Mouse (Mus musculus) frontal cortex, adult 2 months (tissue): Measurements from ENCODE around the gene Abhd15. TPM values are rescaled to one million over a fixed set of nuclear protein-coding genes. Genes with fewer than 3 reads are reported as not detected.

Experiments
- DNase-seq, 2 experiments: peaks; one replicate each; pipeline ENCODE4 v3.0.0; 2022; ENCODE audit warnings: low spot score in 1 of 2; ENCODE audit errors: extremely low spot score in 1 of 2
- polyA plus RNA-seq: library from polyadenylated mRNA; depleted of rRNA; stranded (reverse); fragments of >200 nt; gene quantifications from 2 replicates; pipeline ENCODE4 v1.2.3, GENCODE M21; 2012

Abhd15 gene
- polyA plus RNA-seq, 1 experiment: 0.66 TPM

DNA sequence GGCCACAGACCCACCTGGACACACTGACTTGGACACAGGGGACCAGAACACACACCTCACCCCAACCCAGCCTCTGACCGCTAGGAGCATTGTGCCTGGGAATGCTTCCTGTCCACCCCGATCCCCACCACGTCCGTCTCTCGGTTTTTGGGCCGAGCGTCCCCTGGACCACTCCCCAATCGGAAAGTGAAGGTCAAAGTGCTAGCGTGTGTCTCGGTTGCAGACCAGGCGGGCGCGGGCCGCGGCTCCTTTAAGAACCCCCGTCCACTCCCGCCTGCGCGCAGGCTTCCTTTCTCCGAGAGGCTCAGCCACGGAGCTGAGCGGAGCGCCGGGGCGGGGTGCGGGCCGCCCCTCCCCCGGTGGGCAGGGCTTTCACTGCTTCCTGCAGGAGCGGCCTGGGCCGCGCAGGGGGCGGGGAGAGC is 22.0 kb upstream of the Abhd15 start:
- peak; percentile 85 to 92 for DNase-seq

DNA sequence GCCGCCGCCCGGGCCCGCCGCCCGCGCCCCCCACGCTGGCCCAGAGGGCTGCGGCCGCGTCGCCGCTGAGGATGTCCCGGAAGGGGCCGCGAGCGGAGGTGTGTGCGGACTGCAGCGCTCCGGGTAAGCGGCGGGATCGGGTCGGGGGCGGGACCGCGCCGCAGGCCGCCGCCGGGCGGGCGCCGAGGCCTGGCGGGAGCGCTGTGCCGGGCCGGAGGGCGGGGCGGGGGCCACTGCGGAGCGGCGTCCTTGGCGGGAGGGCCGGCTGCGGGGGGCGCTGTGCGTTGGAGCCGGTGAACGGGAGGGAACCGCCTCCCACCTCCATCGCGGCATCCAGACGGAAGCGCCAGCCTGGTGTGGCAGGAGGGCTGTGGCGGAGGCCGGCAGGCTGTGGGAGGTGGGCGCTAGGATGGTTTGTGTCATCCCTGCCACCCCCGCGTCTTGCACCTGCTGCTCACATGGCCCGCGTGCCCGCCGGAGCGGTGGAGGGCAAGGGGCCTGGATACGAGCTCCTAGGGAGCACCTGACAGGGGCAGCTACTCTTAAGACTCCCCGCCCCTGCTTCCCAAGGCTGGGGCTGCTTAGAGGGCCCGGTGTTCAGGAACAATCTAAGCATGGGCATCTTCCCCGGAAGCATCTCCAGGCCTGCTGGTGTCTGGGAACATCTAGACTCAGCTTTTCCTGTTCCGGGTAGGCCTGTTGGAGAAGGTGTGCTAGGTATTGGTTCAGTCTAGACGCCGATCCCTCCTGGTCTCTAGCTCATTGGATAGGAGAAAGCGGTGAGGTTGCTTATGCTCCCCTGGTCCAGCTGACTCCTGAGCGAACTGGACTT is 21.2 kb upstream of the Abhd15 start, which contains the start of gene Git1:
Git1 (plus strand) TSS at position 51 of the 832 bp plus-strand sequence.
- peak in 1 of 2 experiments; percentile 72 for DNase-seq

DNA sequence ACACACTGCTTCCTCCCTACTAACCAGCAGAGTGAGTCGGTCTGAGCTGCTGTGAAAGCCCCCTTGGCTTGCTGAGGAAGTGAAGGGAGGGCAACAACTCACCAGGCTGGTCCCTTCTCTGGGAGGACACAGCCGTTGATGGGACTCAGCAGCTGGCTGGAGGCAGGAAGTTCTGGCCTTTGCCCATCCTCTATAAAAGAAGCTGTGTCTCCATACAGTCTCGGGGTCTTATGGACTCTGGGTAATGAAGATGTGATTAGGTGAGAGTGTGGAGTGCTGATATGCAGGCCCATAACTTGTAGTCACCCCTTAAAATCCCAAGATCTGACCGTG is 20.6 kb upstream of the Abhd15 start:
- no peak for DNase-seq

DNA sequence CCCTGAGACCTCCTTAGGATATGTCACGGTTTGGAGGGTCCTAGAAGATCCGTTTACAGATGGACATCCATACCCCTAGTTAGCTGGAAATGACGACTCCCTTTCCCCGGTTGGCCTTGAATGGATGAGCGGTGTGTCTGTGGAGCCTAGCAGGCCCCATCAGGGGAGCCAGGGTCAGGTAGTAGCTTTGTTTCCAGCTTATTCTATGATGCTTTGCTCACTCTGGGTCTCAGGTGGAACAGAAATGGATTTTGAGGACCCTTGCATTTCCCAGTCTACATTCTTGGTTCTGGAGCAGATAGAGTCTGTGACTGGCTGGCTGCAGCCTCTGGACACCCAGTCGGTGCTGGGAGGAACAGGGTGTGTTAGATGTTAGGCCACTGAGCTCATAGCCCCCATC is 20.1 kb upstream of the Abhd15 start:
- no peak for DNase-seq

DNA sequence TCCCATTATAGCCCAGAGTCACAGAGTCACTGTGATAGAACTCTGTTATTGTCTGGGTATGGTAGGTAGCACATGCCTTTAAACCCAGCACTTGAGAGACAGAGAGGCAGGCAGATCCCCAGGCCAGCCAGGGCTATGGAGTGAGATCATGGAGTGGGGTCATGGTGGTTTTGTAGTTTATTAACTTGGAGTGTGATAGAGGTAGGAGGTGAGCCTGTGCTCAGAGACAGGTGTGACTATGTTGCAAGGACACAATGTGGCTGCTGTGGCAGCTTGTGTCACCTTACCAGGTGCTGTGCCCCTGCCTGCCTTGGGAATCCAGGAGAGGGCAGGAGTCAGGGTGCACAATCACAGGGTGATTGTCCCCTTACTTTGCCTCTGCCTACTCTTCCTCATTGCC is 19.4 kb upstream of the Abhd15 start:
- no peak for DNase-seq

DNA sequence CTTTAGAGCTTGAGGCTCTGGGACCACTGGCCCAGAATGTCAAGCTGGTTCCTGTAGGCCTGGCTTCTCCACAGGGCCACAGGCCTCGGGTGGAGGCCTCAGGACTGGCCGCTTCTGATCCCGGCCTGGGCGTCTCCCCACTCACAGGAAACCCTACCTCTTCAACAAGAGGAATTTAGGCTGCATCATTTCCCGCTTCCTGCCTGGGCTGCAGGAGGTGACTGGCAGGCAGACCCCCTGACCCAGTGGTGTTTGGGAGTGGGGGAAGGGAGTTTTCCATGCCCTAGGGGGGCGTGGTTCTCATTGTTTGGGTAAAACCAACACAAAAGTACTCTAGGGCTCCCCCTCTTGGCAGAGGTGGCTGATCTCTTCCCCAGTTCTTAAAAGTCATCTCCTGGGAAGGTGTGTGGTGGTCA is 17.6 kb upstream of the Abhd15 start:
- peak in 1 of 2 experiments; percentile 70 for DNase-seq

DNA sequence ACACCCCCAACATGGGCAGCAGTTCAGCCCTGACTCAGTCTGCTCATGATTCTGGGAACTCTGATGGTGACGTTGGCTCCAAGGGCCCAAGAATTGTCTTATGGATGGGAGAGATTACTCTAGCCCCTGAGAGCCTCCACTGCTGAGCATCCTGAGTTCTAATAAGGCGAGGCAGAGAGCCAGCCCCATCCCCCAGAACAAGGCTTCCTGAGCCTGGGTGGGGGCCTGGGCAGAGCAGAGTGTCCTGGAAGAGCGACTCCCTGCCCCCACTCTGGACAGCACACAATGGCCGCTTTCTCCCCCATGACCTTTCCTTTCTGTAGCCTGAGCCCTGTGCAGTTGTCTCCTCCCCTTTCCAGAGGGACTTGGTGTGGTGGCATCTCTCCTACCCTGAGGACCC is 17.1 kb upstream of the Abhd15 start:
- DNase-seq: no peak

DNA sequence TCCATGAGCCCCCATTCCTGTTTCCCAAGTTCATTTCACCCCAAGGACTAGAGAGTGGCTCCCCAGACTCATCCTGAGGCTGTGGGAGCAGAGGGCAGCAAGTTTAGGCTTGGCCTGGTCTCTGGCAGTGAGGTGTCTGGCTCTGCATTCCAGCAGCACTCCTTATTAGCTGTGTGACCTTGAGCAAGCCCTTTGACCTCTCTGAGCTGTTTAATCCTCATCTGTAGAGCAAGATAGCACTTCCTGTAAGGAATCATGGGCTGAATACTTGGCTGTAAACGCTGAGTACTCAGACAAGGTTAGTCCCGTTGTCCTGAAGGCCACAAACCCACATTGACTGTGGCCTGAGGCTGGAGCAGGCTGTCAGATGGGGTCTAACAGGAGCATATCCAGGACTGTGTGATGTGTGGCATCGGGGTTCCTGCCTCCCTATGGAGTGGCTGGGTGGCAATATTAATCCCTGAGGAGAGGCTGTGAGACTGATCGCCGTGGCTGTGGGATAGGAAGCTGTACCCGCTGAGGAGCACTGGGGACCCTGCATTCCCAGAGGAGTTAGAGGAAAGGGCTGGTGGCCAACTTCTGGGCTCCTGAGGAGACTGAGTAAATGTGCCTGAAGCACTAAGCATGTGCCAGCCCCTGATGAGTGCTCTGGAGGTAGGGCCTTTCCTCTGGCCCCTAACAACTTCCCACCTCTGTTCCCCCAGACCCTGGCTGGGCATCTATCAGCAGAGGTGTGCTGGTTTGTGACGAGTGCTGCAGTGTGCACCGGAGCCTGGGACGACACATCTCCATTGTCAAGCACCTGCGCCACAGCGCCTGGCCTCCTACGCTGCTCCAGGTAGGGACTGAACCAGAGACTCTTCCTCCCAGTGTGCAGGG is 16.4 kb upstream of the Abhd15 start:
- DNase-seq: no peak

DNA sequence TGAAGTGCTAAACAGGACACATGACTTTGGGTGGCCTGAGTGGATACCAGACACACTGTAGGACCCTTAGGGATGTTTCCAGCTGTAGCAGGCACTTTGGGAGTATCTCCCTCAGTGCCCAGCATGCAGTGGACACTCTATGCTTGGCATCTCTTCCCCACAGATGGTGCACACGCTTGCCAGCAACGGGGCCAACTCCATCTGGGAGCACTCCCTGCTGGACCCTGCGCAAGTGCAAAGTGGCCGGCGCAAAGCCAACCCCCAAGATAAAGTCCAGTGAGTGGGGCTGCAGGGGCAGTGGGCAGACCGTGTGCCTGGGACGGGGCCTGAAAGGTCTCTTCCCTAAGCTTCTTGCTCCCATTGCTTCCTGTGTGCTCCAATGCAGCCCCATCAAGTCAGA is 15.6 kb upstream of the Abhd15 start:
- peak in 1 of 2 experiments; percentile 53 for DNase-seq

DNA sequence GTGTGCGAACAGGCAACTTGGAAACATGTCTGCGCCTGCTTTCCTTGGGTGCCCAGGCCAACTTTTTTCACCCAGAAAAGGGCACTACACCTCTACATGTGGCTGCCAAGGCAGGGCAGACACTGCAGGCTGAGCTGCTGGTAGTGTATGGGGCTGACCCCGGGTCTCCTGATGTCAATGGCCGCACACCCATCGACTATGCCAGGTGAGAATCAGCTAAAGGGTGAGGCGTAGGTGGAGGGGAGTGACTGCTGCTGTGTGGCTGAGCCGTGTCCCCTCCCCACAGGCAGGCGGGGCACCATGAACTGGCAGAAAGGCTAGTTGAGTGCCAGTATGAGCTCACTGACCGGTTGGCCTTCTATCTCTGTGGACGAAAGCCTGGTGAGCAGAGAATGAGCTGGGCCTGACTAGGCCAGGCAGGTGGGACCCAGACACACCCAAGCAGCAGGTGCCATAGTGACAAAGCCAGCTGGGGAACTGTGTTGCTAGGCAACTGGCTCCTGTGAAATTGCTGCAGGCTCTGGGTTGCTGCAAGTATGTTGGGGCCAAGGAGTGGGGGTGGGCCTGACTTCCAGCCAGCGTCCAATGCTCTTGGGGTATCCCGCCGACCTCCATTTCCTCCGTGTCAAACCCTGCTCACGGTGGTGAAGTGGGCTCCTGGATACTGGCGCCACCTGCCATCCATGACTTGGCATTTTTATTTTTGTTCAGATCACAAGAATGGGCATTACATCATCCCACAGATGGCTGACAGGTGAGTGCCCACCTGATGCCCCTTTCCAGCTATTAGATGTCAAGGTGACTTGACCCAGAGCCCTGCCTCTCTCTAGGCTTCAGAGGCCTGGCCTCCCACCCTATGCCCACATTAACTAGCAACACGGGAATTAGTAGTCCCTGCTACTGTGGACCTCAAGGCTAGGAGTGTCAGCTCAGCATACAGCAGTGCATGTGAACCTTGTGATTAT is 14.3 kb upstream of the Abhd15 start:
- DNase-seq: peak in 1 of 2 experiments; percentile 57

DNA sequence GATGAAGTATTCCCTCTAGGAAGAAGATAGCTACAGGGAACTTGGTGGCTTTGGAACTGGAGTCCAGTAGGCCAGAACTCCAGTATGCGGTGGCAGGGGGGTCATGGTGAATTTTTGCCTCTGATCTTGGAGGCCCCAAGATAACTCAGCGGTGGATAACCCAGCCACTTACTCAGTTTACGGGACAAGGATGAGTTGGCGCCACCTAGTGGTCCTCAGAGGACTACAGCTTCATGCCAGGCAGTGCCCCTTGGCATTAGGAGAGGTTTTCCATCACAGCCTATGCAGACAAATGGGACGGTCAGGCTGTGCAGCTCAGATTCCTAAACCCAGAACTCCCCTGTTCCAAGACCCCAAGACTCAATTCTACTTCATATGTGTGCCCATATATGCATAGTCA is 13.5 kb upstream of the Abhd15 start:
- peak in 1 of 2 experiments; percentile 89 for DNase-seq

DNA sequence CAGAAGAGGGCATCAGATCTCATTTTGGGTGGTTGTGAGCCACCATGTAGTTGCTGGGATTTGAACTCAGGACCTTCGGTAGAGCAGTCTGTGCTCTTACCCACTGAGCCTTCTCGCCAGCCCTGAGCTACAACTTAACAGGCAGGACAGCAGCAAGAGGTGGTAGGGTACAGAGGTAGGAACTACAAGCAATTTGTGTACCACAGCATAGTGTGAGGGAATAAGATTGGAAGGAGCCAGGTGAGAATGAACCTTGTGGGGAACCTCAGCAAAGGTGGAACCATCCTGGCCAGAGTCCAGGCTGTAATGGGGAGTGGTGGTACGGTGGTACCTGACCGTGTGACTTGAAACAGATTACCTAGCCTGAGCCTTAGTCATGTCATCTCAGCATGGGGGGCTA is 12.9 kb upstream of the Abhd15 start:
- no peak for DNase-seq

DNA sequence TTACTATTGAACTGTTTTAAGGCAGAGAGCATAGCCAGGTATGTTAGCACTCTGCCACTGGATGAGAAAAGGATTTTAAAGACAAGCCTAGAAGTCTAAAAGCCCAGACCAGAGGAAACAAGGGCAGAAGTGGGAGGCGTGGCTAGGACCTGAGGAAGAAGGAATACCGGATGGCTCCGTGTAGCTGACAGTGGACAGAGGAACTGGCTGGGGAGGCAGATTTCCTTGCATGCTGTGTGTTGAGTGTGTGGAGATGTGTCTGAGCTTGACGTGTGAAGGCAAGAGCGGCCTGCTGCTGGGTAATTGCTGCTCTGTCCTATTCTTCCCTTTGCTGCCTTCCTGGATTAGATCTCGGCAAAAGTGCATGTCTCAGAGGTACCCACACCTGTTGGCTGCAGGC is 12.4 kb upstream of the Abhd15 start:
- DNase-seq: no peak

DNA sequence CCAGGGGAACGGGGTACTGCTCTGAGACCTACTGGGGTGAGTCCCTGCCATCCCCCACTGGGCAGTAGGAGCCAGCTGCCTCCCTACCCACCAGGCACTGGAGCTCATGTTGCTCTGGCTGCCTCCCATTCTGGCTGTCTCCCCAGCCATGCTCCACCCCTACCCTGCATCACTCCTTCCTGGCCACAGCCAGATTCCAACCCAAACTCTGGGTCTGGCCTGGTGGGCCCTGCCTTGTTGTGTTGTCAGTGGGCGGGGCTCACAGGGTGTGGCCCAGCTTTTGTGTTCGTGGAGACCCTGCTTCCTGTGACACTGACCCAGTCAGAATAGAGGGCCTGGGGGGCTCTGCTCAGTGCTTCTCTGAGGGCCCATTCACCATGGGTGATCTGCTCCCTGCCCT is 11.4 kb upstream of the Abhd15 start:
- DNase-seq: no peak

DNA sequence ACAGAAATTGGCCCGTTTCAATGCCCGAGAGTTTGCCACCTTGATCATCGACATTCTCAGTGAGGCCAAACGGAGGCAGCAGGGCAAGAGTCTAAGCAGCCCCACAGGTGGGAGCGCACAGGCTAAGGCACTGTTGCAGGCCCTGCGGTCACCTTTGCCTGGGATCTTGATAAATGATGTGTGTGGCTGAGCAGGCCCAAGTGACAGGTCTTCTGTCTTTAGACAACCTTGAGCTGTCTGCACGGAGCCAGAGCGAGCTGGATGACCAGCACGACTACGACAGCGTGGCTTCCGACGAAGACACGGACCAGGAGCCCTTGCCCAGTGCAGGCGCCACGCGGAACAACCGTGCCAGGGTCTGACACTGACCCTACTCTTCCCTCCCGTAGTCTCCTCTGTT is 10.5 kb upstream of the Abhd15 start:
- DNase-seq: no peak

DNA sequence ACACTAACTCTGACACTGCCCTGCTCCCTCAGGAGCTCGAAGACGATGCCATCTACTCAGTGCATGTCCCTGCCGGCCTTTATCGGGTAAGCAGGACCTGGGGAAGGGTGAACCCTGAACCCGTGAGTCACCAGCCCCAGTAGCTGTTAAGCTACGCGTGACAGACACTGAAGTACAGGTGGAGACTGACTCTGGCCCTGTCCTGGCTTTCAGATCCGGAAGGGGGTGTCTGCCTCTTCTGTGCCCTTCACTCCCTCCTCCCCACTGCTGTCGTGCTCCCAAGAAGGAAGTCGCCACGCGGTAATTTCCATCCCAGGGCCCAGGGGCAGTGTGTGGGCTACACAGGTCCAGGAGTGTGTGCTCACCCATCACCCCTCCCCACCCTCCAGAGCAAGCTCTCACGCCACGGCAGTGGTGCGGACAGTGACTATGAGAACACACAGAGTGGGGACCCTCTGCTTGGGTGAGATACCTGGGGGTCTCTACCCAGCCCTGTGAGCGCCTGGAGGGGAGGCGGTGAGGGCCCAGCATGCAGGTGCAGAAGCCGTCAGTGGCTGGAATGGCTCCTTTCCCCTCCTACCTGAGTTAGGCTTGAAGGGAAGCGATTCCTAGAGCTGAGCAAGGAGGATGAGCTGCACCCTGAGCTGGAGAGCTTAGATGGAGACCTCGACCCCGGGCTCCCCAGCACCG is 9.5 kb upstream of the Abhd15 start:
- no peak for DNase-seq

DNA sequence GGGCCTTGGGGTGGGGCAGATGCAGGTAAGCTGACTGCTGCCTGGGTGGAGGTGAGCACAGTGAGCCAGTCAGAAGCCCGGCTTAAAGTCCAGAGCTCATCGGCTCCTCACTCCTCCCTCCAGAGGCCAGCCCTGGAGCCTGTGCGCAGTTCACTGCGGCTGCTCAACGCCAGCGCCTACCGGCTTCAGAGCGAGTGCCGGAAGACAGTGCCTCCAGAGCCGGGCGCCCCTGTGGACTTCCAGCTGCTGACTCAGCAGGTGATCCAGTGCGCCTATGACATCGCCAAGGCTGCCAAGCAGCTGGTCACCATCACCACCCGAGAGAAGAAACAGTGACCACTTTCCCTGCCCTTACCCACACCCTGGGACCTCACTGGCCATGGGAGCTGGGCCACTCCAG is 8.6 kb upstream of the Abhd15 start:
- DNase-seq: no peak

DNA sequence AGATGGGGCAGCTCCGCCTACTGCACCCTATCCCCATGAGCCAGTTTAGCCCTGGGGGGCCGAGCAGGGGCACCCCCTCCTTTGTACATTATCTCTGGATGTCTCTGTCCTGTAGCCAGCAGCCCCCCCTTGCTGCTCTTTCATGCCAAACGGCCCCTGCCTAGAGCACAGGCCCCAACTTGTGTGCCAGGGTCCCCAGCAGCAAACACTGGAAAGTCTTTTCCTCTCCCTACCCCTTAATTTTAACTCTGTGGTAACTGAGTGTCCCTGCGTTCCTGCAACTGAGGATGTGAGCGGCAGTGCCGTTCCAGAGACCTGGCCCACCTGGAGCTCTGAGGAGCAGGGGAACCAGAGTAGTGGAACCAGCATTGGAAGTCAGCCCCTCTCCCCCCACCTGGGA is 8.0 kb upstream of the Abhd15 start:
- no peak for DNase-seq

DNA sequence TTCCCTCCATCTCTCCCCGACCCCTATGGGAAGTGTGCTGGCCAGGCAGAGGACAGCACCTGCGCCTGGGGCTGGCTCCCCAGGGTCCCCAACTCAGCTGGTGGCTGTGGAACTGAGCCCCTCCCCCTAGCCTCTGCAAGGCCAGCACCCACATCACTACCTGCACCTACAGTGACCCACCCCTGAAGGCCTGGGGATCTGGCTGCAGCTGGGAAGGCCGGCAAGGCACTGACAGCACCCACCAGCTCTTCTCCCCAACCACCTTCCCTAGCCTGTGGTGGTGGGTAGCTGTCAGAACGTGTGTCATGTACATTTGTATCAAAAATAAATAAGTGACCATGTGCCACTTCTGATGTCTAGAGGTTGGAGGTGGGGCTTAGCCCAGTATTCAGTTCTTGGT is 7.5 kb upstream of the Abhd15 start:
- DNase-seq: no peak
